Mouse (Mus musculus) lung, adult 2 months (tissue): ENCODE data around the gene Rhd. TPM values are rescaled to one million over a fixed set of nuclear protein-coding genes. Genes with fewer than 3 reads are reported as not detected.

Experiments used
- DNase-seq: peaks from one replicate; pipeline ENCODE4 v3.0.0; 2022
- H3K4me1 ChIP-seq: fragments of 200-500 bp; 2 replicates; pipeline ENCODE4 v1.6.1; 2011; ENCODE audit warnings: low read length; ENCODE audit not compliant: control insufficient read depth, insufficient read depth
- H3K4me3 ChIP-seq: fragments of 200-500 bp; replicated peaks from 2 replicates; pipeline ENCODE3; 2011; ENCODE audit warnings: low read depth, mild to moderate bottlenecking, control low read depth, low read length; ENCODE audit errors: extremely low read depth
- CTCF ChIP-seq: fragments of 200-500 bp; IDR thresholded peaks from 2 replicates; pipeline ENCODE4 v1.5.1; 2011; ENCODE audit warnings: mild to moderate bottlenecking, low read length, control low read depth; ENCODE audit not compliant: insufficient read depth
- POLR2A ChIP-seq: fragments of 200-500 bp; IDR thresholded peaks from 2 replicates; pipeline ENCODE4 v1.6.1; 2011; ENCODE audit warnings: low read depth, mild to moderate bottlenecking, control low read depth, low read length, borderline replicate concordance; ENCODE audit errors: extremely low read depth
- WGBS: fragments of 180-500 bp; shearing (Covaris S2); methylation state at CpG from one replicate; pipeline ENCODE4 v1.1.7; 2018; 5-methylcytosine and 5-hydroxymethylcytosine counted together
- polyA plus RNA-seq: library from polyadenylated mRNA; depleted of rRNA; stranded (reverse); fragments of >200 nt; gene quantifications from 2 replicates; pipeline ENCODE4 v1.2.3, GENCODE M21; 2012

The Rhd gene
- polyA plus RNA-seq, 1 experiment: 0.14 TPM

DNA sequence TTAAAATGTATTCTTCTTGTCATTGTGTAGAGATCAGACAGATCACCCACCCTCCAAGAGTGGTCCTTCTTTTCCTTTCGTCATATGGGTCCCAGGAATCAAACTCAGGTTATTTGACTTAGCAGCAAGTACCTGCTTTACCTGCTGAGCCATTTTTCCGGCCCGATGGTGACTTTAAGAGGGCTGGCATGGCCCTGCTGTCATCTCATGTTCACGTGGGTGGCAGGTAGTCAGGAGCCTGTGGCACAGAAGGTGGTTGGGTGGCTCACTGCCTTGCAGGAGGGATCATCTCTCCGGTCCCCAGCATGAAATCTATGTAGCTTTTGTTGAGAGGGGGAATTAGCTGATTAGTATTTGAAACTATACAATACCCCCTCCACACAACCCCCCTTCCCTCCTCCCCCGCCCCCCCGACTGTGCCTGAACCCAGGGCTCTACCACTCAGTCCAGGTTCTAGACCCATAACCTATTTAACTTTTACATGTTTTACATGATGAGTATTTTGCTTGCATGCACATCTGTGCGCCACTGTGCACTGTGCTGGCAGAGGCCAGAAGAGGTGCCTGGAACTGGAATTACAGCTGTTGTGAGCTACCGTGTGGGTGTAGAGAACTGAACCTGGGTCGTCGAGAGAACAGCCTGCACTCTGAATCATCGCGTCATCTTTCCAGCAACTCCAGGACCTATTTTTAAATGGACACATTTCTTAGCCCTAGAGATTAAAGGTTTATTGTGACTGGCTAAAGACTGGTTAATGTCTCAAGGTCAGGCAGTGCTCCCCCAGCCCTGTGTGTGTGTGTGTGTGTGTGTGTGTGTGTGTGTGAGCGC, 51.1 kb downstream of the Rhd start:
- H3K4me1 ChIP-seq: peaks cover 18% of the 10 kb centered on the region
- WGBS: 56% methylated on average over 14 of the region's 14 CpGs
- TF ChIP-seq CTCF (no peak), POLR2A (no peak)
- peak overlapping the region; percentile 90 for H3K4me3 ChIP-seq
- DNase-seq: no peak

DNA sequence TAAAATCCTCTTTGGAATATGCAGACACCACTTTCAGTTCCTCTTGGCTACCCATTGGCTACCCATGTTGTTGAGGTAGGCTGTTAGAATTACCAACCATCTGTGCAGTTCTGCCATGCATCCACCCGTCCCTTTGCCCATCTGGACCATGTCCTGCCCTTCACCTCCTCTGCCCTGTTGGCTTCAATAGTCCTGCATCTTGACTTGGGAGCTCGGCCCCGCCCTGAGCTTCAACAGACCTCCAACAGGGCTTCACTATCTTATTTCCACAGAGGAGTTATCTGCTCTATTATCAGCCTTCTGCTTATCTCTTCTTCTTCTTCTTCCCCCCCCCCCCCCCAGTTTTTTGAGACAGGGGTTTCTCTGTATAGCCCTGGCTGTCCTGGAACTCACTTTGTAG, 52.9 kb downstream of the Rhd start:
- no peak for DNase-seq
- Histone ChIP-seq H3K4me3 (no peak overlapping the region), H3K4me1 (peaks cover 18% of the 10 kb centered on the region)
- TF ChIP-seq CTCF (no peak), POLR2A (no peak)
- 70% methylated on average over 3 of the region's 3 CpGs for WGBS

DNA sequence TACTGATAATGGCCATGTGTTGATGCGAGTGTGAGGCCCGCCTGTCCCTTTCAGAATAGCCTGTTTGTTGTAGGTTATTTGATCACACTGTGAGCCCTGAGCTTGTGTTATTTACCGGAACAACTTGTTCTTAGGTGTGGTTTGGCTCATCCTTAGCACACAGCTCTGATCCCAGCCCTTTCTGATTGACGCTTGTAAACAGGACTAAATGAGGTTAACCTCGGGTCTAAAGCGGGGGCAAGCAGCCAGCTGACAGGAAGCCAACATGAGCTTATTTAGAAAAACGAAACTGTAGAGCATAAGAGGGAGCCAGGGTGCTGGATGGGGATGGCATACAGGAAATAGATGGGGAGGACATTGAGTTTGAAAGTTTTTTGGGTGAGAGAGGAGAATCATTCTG, 54.0 kb downstream of the Rhd start:
- 13% methylated on average over 7 of the region's 7 CpGs for WGBS

DNA sequence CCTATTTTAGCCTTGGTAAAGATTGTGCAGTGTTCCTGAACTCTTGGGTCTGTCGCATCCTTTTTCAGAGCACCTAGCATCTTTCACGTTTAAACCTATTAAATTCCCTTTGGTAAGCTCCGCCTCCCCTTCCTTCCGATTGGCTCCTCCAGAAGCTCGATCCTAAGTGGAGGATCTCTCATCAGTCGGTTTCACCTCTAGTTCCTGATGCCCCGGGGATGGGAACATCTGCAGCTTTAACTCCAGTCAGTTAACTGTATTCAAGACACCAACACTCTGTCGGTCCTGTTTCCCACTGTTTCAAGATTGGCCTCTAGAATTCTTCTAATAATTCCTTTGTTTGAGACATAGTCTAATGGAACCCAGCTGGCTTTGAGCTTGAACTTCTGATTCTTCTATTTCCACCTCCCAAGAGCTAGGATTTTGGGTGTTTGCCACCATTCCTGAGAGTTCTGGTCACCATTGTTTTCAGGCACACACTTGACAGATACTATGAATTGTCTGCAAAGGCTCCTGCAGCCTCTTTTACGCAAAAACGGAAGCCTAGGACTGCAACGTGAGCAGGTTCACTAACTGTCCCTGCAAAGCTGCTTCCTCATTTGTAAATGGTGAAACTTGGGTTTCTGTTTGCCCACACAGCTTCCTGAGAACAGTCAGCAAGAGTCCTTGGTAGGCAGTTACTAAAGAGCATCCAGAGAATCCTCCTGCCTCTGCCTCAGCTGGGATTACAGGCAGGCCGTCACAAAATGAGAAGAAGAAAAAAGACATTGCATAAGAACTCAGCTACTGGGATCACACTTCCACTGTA, 55.6 kb downstream of the Rhd start:
- Histone ChIP-seq H3K4me1 (peaks cover 13% of the 10 kb centered on the region), H3K4me3 (no peak overlapping the region)
- TF ChIP-seq POLR2A: no peak
- TF ChIP-seq CTCF: no peak
- no peak for DNase-seq
- 42% methylated on average over 12 of the region's 12 CpGs for WGBS

More for the DNA sequence above, 54.0 kb downstream of the Rhd start:
- TF ChIP-seq CTCF (no peak), POLR2A (no peak)
- no peak overlapping the region for H3K4me3 ChIP-seq
- DNase-seq: peak; percentile 57
- H3K4me1 ChIP-seq: peaks cover 16% of the 10 kb centered on the region

DNA sequence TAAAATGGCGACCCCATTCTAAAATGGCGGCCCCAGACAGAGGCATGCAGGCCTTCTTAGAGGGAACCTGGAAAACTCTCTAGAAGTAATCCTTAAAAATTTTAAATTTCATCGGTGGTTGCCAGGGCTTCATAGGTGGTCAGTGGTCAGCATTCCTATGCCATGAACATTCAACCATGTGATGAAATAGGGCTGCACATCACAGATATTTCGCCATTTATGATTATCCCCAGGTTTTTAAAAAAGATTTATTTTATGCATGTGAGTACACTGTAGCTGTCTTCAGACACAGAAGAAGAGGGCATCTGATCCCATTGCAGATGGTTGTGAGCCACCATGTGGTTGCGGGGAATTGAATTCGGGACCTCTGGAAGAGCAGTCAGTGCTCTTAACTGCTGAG, 56.3 kb downstream of the Rhd start:
- TF ChIP-seq POLR2A (no peak), CTCF (no peak)
- peaks cover 13% of the 10 kb centered on the region for H3K4me1 ChIP-seq
- DNase-seq: no peak
- WGBS: 92% methylated on average over 6 of the region's 6 CpGs
- H3K4me3 ChIP-seq: no peak overlapping the region

DNA sequence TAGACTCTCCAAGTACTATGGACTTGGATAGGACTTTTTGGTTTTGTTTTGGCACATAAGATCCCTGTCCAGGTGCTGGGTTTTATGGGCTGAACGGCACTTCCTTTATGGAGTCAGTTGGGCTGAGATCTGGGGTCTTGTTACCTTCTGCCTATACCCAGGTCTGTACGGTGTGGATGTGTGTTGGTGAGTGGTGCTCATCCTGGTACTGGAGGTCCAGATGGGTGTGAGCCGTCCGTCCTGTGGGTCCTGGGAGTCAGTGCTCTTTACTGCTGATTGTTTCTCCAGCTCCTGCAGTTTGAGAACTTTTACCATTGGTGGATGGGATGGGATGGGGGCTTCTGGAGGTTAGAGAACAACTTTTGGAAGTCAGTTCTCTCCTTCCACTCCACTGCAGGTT, 57.4 kb downstream of the Rhd start:
- 96% methylated on average over 4 of the region's 4 CpGs for WGBS
- no peak for DNase-seq
- Histone ChIP-seq H3K4me1 (peaks cover 13% of the 10 kb centered on the region), H3K4me3 (no peak overlapping the region)
- TF ChIP-seq CTCF: no peak
- no peak for TF ChIP-seq POLR2A

DNA sequence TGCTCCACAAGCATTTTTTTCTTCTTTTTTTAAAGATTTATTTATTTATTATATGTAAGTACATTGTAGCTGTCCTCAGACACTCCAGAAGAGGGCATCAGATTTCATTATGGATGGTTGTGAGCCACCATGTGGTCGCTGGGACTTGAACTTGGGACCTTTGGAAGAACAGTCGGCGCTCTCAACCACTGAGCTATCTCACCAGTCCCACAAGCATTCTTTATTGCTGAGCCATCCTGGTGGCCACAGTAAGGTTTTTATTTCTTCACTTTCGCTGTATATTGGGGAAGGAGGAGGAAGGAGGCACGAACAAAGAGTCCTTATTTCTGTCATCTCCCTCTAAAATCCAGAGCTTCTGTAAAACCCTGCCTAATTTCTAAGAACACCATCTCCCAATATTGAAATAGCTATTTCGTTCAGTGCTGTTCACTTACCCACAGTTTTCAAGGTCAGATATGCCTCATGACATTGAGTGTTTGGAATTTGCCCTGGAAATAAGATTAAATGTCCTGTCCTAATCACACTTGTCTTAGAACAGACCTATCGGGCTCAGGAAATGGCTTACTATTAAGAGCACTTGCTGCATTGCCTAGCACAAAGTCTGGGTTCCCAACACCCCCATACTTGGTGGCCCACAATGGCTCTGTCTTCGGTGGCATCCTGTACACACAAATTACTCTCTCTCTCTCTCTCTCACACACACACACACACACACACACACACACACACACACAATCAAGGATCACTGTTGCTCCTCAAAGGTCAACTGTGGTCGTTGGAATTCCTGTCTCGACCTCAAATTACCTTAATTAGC, 58.0 kb downstream of the Rhd start:
- no peak for DNase-seq
- H3K4me1 ChIP-seq: peaks cover 13% of the 10 kb centered on the region
- whole genome bisulfite sequencing: 52% methylated on average over 10 of the region's 10 CpGs
- peak overlapping the region; percentile 71 for H3K4me3 ChIP-seq
- TF ChIP-seq POLR2A: no peak
- TF ChIP-seq CTCF: no peak

DNA sequence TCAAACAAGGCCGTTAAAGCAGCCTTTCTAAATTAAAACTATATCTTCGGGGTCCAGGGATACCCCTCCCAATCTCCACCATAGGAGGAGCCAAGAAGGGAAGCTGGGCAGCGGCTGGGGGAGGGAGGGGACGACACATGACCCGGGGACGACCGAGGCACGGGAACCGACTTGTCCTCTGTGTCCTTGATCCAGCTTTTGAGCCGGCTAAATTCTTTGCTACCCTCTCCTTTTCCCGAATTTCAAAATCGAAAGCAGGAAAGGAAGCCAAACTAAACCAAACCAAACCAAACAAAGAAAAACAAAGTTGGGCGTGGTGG, 58.5 kb downstream of the Rhd start:
- peaks cover 13% of the 10 kb centered on the region for H3K4me1 ChIP-seq
- WGBS: under 1% methylated on average over 13 of the region's 13 CpGs
- peak; percentile 58 for DNase-seq
- H3K4me3 ChIP-seq: peak overlapping the region; percentile 71
- no peak for TF ChIP-seq CTCF
- TF ChIP-seq POLR2A: peak; percentile 93; the same call in 1 of the 2 replicates

DNA sequence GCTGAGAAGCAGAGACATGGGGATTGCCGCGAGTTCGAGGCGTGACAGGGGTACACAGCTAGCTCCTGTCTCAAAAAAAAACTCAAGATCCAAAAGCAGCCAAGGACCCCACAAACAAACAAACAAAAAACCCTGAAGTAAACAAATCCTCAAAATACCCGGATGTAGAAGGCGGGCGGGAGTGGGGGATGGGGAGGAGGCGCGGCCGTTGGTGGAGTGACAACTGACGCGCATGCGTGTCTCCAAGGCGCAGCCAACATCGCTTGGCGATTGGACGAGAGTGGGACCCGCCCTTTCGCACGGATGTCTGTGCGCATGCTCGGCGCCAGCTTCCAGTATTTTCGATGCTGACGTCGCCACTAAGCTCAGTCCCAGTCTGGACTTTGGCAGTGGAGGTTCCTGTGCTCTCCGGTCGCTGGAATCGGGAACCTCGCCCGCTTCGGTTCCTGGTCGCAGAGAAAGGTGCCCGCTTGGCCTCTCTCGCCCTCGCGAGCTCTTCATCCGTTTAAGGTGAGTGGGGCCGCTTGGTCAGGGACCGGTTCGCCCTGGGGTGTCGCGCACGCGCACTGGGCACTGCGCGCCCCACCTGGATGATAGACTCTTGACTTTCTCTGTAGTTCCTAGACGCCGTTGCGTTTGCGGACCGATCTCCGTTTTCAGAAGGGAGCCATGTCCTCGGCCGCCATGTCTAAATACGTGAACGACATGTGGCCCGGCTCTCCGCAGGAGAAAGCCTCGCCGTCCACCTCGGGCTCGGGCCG, 59.1 kb downstream of the Rhd start, which contains the start of gene Rsrp1:
TSS of gene Rsrp1 (plus strand) at position 335 of the 761 bp plus-strand sequence.
- under 1% methylated on average over 64 of the region's 64 CpGs for WGBS
- H3K4me1 ChIP-seq: peaks cover 9% of the 10 kb centered on the region

More for the DNA sequence above, 59.1 kb downstream of the Rhd start, which contains the start of gene Rsrp1:
- peak within 1 kb of the TSS; percentile 79 for H3K4me3 ChIP-seq
- TF ChIP-seq POLR2A (peak; percentile 100), CTCF (no peak)
- peak; percentile 96 for DNase-seq
